Mouse (Mus musculus): Measurements from ENCODE around the gene Slc4a2.
"Not testable (repeated sequence)": the region's sequence is repeated elsewhere in the genome, so short reads cannot be mapped to it uniquely, and the experiment has no call there.

The Slc4a2 gene

GRCm38 (mm10) chr5:24394165-24394894 lies 29.3 kb upstream of the Slc4a2 start:
- DNase-seq (ENCODE audit: low spot score) = peak; percentile 90

DNA sequence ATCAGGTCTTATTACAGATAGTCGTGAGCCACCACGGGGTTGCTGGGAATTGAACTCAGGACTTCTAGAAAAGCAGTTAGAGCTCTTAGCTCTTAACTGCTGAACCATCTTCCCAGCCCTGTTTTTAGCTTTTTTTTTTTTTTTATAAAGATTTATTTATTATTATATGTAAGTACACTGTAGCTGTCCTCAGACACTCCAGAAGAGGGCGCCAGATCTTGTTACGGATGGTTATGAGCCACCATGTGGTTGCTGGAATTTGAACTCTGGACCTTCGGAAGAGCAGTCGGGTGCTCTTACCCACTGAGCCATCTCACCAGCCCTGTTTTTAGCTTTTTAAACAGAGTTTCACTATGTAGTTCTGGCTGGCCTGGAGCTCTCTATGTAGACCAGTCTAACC lies 27.4 kb upstream of the Slc4a2 start:
- DNase-seq (ENCODE audit: low spot score) = not testable (repeated sequence)

DNA sequence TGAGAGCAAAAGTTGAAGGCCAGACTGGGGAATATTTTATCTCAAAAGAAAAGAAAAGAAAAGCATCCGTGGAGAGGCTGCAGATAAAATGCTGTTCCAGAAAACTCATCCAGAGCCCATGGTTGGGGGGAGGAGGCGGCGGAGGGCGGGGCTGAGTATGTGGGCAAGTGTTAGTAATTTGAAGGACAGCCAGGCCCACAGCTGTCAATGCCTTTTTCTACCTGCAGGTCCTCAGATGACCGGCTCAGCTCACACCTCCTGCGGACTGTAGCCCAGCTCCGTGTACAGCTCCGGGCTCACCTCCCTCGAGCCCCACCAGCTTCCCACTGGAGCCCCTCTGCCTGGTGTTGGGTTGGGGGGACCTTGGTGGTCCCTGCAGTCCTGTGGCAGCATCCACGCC lies 24.0 kb upstream of the Slc4a2 start:
- no peak for DNase-seq (ENCODE audit: low spot score)

DNA sequence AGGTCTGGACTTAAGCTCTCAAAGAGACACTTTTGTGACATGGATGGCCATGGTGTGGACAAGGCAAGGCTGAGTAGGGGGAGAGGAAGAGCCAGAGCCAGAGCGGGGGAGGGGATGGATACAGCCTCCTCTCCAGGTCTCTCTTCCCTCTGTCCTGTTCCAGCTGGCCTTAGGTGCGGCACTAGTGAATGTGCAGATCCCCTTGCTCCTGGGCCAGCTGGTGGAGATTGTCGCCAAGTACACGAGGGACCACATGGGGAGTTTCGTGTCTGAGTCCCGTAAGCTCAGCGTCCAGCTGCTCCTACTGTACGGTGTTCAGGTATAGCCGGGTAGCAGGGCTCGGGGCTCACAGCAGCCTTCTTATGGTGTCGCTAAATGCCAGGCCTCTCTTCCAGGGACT lies 23.3 kb upstream of the Slc4a2 start:
- DNase-seq (ENCODE audit: low spot score) = no peak

- no peak for DNase-seq (ENCODE audit: low spot score)
These were observed 22.6 kb upstream of the Slc4a2 start for GRCm38 (mm10) chr5:24400911-24401605.

DNA sequence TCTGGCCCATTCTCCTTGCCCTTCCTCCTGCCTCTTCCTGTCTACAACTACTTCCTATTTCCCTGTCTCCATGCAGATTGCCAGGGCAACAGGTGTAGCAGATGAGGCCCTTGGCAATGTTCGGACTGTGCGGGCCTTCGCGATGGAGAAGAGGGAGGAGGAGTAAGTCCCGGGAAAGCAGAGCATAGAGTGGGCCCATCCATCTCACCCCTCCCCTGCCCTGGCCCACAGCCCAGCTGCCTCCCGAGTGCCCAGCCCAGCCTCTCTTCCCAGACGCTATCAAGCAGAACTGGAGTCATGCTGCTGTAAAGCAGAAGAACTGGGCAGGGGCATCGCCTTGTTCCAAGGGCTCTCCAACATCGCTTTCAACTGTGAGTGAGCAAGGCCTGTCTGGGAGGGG lies 21.7 kb upstream of the Slc4a2 start:
- no peak for DNase-seq (ENCODE audit: low spot score)

DNA sequence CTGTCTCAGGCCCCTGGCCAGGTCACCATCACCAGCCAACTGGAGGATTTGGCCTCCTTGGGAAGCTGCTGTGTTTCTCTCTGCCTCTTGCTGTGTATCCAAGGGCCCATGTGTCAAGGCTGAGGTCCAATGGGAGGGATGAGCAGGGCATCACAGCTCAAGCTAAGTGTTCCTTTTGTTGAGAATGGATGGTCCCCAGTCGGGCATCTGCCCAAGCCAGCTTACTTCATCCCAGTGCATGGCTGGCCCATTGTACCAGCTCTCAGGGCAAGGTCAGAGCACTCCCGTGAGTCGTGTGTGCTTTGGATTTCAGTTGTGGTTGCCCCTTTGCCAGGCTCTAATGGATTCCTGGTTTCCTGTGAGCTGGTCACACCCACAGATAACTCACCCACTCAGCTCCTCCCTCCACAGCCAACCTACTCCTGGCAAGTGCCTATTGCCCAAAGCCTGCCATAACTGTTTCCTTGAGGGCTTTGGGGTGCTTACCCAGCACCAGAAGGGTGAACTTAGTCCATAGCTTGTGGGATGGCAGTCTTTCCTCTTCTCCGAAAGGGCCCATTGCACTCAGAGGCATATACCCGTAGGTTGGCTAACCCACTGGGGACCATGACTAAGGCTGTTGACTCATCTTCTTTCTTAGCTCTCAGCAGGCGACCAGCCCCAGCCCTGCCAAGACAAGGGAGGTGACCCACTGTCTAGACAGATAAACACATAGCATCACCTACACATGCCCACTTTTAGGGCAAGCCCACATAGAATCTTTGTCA lies 18.9 kb upstream of the Slc4a2 start:
- DNase-seq (ENCODE audit: low spot score) = no peak

DNA sequence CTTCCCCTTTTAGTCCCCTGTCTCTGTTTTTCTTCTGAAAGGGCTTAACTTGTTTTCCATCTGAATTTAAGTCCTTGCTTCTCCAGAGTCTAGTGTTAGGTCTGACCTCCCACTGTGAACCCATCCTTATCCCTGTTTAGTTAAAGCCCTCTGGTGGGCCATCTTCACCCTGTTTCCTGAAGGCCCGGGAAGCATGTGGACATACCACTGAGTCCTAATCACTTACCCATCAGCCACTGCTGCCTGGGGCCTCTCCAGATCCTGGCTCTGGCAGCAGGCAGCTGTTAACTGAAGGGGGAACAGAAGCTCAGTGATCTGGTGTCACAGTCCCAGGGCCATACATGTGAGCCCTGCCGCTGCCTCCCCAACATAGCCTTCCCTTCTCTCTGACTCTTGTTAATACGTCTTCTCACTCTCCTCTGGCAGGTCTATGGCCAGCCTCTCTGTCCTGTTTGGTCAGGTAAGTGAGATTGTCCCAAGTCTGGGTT lies 18.2 kb upstream of the Slc4a2 start:
- DNase-seq (ENCODE audit: low spot score) = no peak

GRCm38 (mm10) chr5:24408651-24409050 lies 15.0 kb upstream of the Slc4a2 start:
- DNase-seq (ENCODE audit: low spot score) = no peak

GRCm38 (mm10) chr5:24409466-24409865 lies 14.2 kb upstream of the Slc4a2 start:
- no peak for DNase-seq (ENCODE audit: low spot score)

GRCm38 (mm10) chr5:24412063-24412462 lies 11.6 kb upstream of the Slc4a2 start:
- DNase-seq (ENCODE audit: low spot score) = no peak

DNA sequence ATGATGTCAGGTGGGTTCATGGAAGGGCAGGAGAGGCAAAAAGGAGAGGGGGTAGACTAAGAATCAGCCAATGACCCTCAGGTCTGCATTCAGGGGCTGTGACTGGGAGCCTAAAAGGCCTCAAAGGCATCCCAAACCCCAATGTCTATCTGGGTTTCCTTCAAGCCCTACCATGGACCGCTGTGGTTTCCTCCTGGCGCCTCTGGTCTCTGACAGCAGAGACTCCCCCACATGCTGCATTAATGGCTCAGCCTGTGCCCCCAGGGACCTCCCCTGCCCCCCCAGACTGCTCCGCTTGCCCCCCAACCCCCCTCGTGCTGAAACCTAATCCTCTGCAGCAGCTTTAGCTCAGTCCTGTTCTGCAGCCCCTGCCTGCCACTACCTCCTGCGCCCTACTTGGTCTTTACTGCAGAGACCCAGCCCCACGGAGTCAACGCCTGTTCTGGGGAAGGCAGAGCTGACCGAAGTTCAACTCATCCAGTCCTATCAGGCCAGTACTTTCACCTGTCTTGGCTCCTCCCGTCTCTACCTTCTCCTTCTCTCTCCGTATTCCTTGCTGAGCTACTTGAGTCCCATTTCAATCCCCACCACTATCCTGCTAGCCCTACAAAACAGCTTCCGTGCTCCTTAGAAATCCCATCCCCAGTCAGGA lies 10.5 kb upstream of the Slc4a2 start, which contains the start of gene Asic3:
TSS of gene Asic3 (plus strand) at position 351 of the 652 bp plus-strand sequence.
- no peak for DNase-seq (ENCODE audit: low spot score)

DNA sequence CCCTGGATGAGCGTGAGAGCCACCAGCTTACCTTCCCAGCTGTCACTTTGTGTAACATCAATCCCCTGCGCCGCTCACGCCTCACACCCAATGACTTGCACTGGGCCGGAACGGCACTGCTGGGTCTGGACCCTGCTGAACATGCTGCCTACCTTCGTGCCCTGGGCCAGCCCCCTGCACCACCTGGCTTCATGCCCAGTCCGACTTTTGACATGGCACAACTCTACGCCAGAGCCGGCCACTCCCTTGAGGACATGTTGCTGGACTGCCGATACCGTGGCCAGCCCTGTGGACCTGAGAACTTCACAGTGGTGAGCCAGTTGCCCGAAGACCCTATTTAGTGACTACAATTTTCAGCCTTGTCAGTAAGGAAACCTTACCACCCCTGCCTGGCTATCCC lies 9.7 kb upstream of the Slc4a2 start:
- no peak for DNase-seq (ENCODE audit: low spot score)

- DNase-seq (ENCODE audit: low spot score) = peak; percentile 49
These were observed 7.4 kb upstream of the Slc4a2 start for GRCm38 (mm10) chr5:24416222-24416736.

DNA sequence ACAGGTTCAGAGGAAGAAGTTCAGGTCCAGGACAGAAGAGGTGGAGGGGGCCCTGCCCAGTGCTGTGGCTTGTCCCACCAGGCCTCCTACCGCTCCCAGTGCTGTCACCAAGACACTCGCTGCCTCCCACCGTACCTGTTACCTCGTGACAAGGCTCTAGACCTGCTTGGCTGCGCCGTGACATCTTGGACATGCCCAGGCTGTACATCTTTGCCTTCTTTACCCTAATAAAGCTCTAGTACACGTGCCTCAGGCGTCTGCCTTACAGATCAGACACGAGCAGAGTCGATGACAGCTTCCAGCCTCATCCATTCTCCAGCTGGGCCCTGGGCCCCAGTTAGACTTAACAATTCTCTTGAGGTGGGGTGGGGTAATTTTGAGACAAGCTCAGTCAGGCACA lies 6.0 kb upstream of the Slc4a2 start:
- DNase-seq (ENCODE audit: low spot score) = no peak

DNA sequence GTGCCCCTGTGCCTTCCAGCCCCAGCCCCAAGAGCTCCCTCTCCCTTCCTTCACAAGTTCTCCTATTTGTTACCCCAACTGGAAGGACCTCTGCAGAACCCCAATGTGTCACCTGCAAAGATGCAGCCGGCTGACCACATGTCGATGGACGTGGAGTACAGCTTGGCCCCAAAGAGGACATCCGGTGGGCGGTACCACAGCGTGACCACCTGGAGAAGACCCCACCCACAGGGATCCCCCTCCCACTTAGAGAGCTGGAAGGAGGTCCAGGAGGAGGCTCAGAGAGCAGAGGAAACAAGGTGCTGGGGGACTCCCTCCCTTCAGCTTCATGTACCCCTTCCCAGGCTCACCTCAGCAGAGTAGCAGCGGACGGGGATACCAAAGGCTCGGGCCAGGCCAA lies 3.3 kb upstream of the Slc4a2 start:
- no peak for DNase-seq (ENCODE audit: low spot score)

DNA sequence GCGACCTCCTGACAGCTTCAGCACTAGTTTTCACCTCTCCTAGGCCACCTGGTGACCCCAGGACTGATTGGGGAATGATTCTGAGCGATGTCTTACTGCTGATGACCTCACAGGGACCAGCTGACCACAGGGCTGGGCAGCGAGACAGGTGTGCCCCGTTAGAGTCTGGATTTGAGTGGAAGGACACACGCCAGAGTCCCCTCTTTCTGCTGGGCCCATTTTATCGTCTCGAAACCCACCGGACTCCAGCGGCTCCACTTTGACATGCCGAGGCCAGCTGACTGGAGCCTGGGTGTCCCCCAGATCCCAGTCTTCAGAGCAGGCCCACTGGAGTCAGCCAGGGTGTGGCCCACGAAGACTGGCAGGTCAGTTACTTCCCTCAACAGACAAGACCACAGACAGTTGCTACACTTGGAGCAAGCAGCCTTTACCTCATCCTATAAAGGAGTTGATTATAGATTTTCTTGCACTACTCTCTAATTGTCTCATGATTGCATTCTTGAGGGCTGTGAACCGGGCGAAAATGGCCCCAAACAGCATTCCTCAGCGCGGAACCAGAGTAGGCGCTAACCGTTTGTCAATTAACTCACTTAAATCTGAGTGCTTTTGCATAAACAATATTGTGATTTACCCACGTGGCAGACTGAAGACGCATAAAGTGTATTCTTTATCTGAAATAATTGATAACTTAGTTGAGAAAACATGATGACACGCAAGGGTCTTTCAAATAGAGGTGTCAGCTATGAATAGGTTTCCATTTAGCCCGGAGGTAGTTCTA lies 556 bp downstream of the Slc4a2 start:
- DNase-seq (ENCODE audit: low spot score) = no peak

- DNase-seq (ENCODE audit: low spot score) = peak; percentile 78
These were observed 1.3 kb downstream of the Slc4a2 start for GRCm38 (mm10) chr5:24424861-24425411.

- DNase-seq (ENCODE audit: low spot score) = no peak
These were observed 1.9 kb downstream of the Slc4a2 start for GRCm38 (mm10) chr5:24425421-24426036.

GRCm38 (mm10) chr5:24426037-24426432 lies 2.4 kb downstream of the Slc4a2 start:
- no peak for DNase-seq (ENCODE audit: low spot score)
